Comparison of ENCODE assay signal across 10 mouse cellular contexts in the genomic region with DNA sequence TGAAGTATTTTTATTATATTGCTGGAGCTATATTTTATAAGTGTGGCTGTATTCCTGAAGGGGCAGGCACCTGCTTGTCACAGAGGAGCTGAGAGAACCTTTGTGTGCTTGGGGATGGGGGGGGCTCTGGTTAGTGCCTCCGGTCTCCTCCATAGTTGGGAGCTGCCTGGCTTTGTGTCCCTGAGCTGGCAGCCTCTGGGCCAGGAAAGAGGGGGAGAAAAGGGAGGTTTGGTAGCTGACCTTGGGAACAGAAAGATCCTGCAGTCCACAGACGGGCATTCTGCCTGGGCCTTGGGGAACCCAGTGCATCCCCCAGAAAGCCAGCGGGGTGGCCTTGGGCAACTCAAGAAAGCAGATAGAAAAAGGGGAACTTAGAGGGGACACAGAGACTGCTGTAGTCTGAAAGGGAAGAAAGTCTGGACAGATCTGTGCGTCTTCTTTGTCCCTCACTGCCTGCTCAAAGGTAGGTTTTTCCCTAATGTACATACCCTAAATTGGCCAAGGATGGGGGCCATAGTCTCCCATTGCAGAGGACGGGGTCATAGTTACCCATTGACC. TPM values are rescaled to one million over a fixed set of nuclear protein-coding genes. Genes with fewer than 3 reads are reported as not detected.
DNase-seq lines count a peak whose midpoint lies in the region; ATAC-seq and TF ChIP-seq lines count a peak whose summit lies in the region.
"Had no signal": no experiment of that assay in that cellular context is flagged by ENCODE, and none has a peak within 500 bp of the region (broad histone marks: within the 10 kb centered on the region; RNA-seq: fewer than 3 reads in every experiment).

No protein-coding gene starts in this region.

- no peak for DNase-seq in kidney, adult 2 months
- no peak for DNase-seq in kidney, adult 9 months
- DNase-seq in adrenal gland, postnatal 25 days: peak; percentile 46
- DNase-seq in hindbrain, embryonic 11.5 days (ENCODE audit: low spot score): peak; percentile 34
- peak; percentile 69 for DNase-seq in midbrain, embryonic 14.5 days
- no peak for DNase-seq in retina, embryonic 14.5 days (ENCODE audit: low spot score)
- no peak for DNase-seq in gastrocnemius, postnatal 10 days
- no peak for DNase-seq in gastrocnemius, postnatal 4 days (ENCODE audit: low spot score in 2 of 2)
- DNase-seq: cerebellum, adult 11 months had no signal

- no peak for ATAC-seq in hindbrain, embryonic 11.5 days (ENCODE audit: low FRiP score)
- no peak for ATAC-seq in midbrain, embryonic 14.5 days (ENCODE audit: low FRiP score, low TSS enrichment)

- no peak for TF ChIP-seq POLR2A in kidney, adult 2 months (IDR thresholded peaks at IDR 0.05; ENCODE audit: low read depth, low read length)

- H3K36me3 ChIP-seq in kidney, adult 2 months (ENCODE audit: control insufficient read depth, insufficient read depth, low read length): no peaks in the 10 kb centered on the region
- H3K36me3 ChIP-seq in hindbrain, embryonic 11.5 days (ENCODE audit: control insufficient read depth, insufficient read depth, low read length): no peaks in the 10 kb centered on the region
- no peaks in the 10 kb centered on the region for H3K36me3 ChIP-seq in midbrain, embryonic 14.5 days (ENCODE audit: control insufficient read depth, insufficient read depth, low read length)

- 39% methylated on average over 5 of the region's 5 CpGs for WGBS in kidney, adult 2 months
- 51% methylated on average over 5 of the region's 5 CpGs for WGBS in hindbrain, embryonic 11.5 days
- WGBS in midbrain, embryonic 14.5 days: 19% methylated on average over 5 of the region's 5 CpGs

- peak overlapping the region; percentile 18; the same call in 1 of the 2 replicates for H3K27ac ChIP-seq in kidney, adult 2 months (ENCODE audit: insufficient read depth, low read depth, low read length)
- H3K27ac ChIP-seq in hindbrain, embryonic 11.5 days (ENCODE audit: low read depth, low read length): peak overlapping the region; percentile 96
- peak overlapping the region; percentile 98 for H3K27ac ChIP-seq in midbrain, embryonic 14.5 days (replicated peaks; ENCODE audit: low read depth, low read length)

- TF ChIP-seq CTCF in kidney, adult 2 months (conservative IDR thresholded peaks at IDR 0.05; ENCODE audit: insufficient read depth, insufficient read length, low read depth, low read length): no peak

- no peaks in the 10 kb centered on the region for H3K9me3 ChIP-seq in hindbrain, embryonic 11.5 days (ENCODE audit: control insufficient read depth, low read length)
- no peaks in the 10 kb centered on the region for H3K9me3 ChIP-seq in midbrain, embryonic 14.5 days (ENCODE audit: control insufficient read depth, low read length)

- peak overlapping the region; percentile 98 for H3K9ac ChIP-seq in hindbrain, embryonic 11.5 days (ENCODE audit: low read depth, low read length)
- H3K9ac ChIP-seq in midbrain, embryonic 14.5 days (replicated peaks; ENCODE audit: low read length): peak overlapping the region; percentile 90

- H3K27me3 ChIP-seq in kidney, adult 2 months (replicated peaks; ENCODE audit: control insufficient read depth, insufficient read depth, low read length): no peaks in the 10 kb centered on the region
- H3K27me3 ChIP-seq in hindbrain, embryonic 11.5 days (ENCODE audit: control insufficient read depth, insufficient read depth, low read length): no peaks in the 10 kb centered on the region
- H3K27me3 ChIP-seq in midbrain, embryonic 14.5 days (ENCODE audit: control insufficient read depth, insufficient read depth, low read length): no peaks in the 10 kb centered on the region

- H3K4me3 ChIP-seq in kidney, adult 2 months (ENCODE audit: insufficient read depth, low read depth, low read length): no peak overlapping the region
- H3K4me3 ChIP-seq in hindbrain, embryonic 11.5 days (ENCODE audit: low read depth, low read length): peak overlapping the region; percentile 47
- H3K4me3 ChIP-seq in midbrain, embryonic 14.5 days (replicated peaks; ENCODE audit: low read depth, low read length): peak overlapping the region; percentile 63

- H3K4me1 ChIP-seq in kidney, adult 2 months (ENCODE audit: control insufficient read depth, insufficient read depth, low read length): peaks cover 82% of the 10 kb centered on the region
- peaks cover 39% of the 10 kb centered on the region for H3K4me1 ChIP-seq in hindbrain, embryonic 11.5 days (replicated peaks; ENCODE audit: control insufficient read depth, insufficient read depth, low read length)
- H3K4me1 ChIP-seq in midbrain, embryonic 14.5 days (ENCODE audit: control insufficient read depth, insufficient read depth, low read length): peaks cover 73% of the 10 kb centered on the region

- H3K4me2 ChIP-seq in hindbrain, embryonic 11.5 days (replicated peaks; ENCODE audit: low read depth, low read length): peak overlapping the region; percentile 67
- peak overlapping the region; percentile 96 for H3K4me2 ChIP-seq in midbrain, embryonic 14.5 days (ENCODE audit: low read length)

RNA-seq across cellular contexts. Expression of a gene that starts 20.9 kb away (rescaled TPM):
- polyA plus RNA-seq in kidney, adult 2 months (2012; rRNA removed): 342 and 447 TPM in 2 replicates
- total RNA-seq in adrenal gland, postnatal 25 days (2021): 11.7 and 20.7 TPM in 2 replicates
- polyA plus RNA-seq in hindbrain, embryonic 11.5 days (2014; fragmentation: Nextera tagmentation; extraction: Ambion mirVana): 138 and 160 TPM in 2 replicates
- 112 and 165 TPM in 2 replicates for polyA plus RNA-seq in midbrain, embryonic 14.5 days (2014; fragmentation: Nextera tagmentation; extraction: Ambion mirVana)
- total RNA-seq in gastrocnemius, postnatal 10 days (2021): 10 to 100 TPM; 15.6 to 18.0 TPM
- 10 to 100 TPM in 1 of 2 experiments, 1 to 10 TPM in 1; 9.6 to 10.0 TPM for total RNA-seq in gastrocnemius, postnatal 4 days (2021)

RNA-seq across cellular contexts. Expression of a gene that starts 22.1 kb away (rescaled TPM):
- polyA plus RNA-seq in kidney, adult 2 months (2012; rRNA removed): 9.9 and 12.7 TPM in 2 replicates
- total RNA-seq in adrenal gland, postnatal 25 days (2021): 3.0 and 4.2 TPM in 2 replicates
- 2.5 and 4.7 TPM in 2 replicates for polyA plus RNA-seq in hindbrain, embryonic 11.5 days (2014; fragmentation: Nextera tagmentation; extraction: Ambion mirVana)
- polyA plus RNA-seq in midbrain, embryonic 14.5 days (2014; fragmentation: Nextera tagmentation; extraction: Ambion mirVana): 0.24 and 1.3 TPM in 2 replicates
- total RNA-seq in gastrocnemius, postnatal 10 days (2021): 1 to 10 TPM in 1 of 2 experiments, under 1 TPM in 1; 0.80 to 1.2 TPM
- total RNA-seq in gastrocnemius, postnatal 4 days (2021): 1 to 10 TPM in 1 of 2 experiments, under 1 TPM in 1; 0.96 to 1.4 TPM

RNA-seq across cellular contexts. Expression of a gene that starts 59.5 kb away (rescaled TPM):
- polyA plus RNA-seq in kidney, adult 2 months (2012; rRNA removed): 0.05 and 0.10 TPM in 2 replicates
- total RNA-seq in adrenal gland, postnatal 25 days (2021): not detected in 2 replicates
- polyA plus RNA-seq in hindbrain, embryonic 11.5 days (2014; fragmentation: Nextera tagmentation; extraction: Ambion mirVana): 1.0 and 1.2 TPM in 2 replicates
- polyA plus RNA-seq in midbrain, embryonic 14.5 days (2014; fragmentation: Nextera tagmentation; extraction: Ambion mirVana): 1.2 TPM in 2 replicates
- not detected for total RNA-seq in gastrocnemius, postnatal 10 days (2021)
- total RNA-seq in gastrocnemius, postnatal 4 days (2021): not detected
- polyA plus RNA-seq: urinary bladder, adult 2 months had no signal

Comparison
In these comparisons a context has a peak if more than half of its experiments do, and no peak if none do; other contexts are left out.
1. DNase-seq: peak in adrenal gland, postnatal 25 days (single experiment), hindbrain, embryonic 11.5 days (single experiment) and midbrain, embryonic 14.5 days (single experiment); none in kidney, adult 2 months (single experiment), kidney, adult 9 months (single experiment), retina, embryonic 14.5 days (single experiment), gastrocnemius, postnatal 10 days (single experiment) and gastrocnemius, postnatal 4 days (0 of 2).
2. H3K27ac ChIP-seq: peak in every context shown above with its lines; median percentile 98 in midbrain, embryonic 14.5 days; 96 in hindbrain, embryonic 11.5 days; 18 in kidney, adult 2 months.